Mouse (Mus musculus): ENCODE measurements at regions not wholly inside any gene's neighbourhood (a gene's known extent, or its start where the extent isn't known, plus 50 kb on each side); places are given as distances from the start of the nearest gene placed in this dataset.

DNA sequence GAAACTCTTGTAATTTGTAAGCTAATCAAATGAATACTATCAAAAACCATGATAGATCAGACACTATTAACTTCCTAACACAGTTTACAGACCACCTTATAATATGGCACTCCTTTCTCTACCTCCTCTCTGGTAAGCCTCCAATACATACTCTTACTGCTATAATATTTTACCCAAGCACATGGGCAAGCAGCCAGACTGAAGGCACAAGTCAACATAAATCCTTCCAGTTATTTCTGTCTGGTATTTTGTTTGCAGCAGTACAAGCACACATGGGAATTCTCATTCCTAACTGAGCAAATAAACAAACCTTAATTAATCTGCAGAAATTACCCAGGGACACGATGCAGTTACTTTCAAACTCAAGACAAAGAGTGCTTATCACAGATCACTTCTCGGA is 210.7 kb upstream of the Zc3h12c start:
- DNase-seq (ENCODE audit: extremely low spot score, low spot score) = no peak

DNA sequence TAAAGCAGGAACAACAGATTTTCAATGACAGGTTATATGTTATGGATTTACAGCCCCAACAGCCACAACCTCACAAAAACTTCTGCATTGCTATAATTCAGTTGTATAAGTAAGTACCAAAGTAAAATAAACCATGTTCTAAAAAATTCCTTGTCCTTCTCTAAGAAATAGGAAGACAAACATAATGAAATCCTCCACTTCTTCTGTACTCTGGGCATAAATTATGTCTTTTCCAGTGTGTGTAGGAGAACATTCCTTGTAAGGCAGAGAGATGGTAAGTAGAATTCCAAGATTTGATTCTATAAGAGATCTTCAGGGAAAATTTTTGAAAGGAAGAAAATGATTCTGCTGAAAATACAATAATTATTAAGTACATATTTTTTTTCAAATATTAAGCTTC is 209.4 kb upstream of the Zc3h12c start:
- no peak for DNase-seq (ENCODE audit: extremely low spot score, low spot score)

DNA sequence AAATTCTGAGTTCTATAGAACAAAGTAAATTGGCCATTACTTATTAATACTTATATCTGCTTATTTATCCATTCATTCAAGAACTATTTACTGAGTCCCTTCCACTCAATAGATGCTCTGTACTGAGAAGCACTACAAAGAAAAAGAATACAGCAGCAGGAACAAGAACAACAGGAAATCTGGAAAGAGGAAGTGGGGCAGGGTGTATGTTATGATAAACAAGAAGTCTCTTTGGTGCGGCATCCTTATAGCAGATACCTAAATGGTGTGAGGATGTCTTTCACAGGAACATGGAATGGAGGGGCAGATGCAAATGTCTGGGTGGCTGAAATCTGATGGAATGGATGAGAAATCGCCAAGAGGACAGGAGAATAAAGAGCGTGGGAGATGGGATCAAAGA is 208.5 kb upstream of the Zc3h12c start:
- DNase-seq (ENCODE audit: extremely low spot score, low spot score) = no peak

DNA sequence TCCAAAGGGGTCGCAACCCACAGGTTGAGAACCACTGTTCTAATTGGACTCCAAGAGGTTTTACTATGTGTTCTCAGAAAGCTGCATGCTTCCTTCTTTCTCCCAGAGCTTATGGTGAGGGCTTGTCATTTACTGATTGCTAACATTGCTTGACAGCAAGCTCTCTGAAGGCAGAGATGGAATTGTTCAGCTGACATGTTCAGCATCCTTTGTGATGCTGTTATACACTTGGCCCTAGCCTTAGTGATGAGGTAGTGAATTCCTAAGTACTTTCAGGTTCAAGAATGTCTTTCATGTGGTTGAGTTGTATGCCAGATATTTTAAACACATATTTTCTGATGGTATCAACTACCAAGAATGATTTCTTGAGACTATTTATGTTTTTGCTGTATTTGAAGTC is 202.9 kb upstream of the Zc3h12c start:
- no peak for DNase-seq (ENCODE audit: extremely low spot score, low spot score)

DNA sequence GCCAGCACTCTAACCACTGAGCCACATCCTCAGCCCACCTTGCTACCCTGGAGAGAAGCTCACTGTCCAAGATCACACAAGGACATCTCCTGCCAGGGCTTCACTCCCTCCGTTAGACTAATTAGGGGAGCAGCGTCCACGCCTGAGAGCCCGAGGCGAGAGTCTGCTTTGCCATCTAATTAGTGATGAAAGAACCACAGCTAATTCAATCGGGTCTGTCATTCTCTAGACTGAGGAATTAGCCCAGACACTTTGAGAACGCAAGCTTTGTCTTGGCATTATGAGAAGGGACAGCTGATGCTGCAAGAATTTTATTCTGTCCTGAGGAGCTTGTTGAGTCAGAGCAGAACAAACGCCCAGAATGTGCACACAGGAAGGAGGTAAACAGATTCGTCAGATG is 200.5 kb upstream of the Zc3h12c start:
- no peak for DNase-seq (ENCODE audit: extremely low spot score, low spot score)

DNA sequence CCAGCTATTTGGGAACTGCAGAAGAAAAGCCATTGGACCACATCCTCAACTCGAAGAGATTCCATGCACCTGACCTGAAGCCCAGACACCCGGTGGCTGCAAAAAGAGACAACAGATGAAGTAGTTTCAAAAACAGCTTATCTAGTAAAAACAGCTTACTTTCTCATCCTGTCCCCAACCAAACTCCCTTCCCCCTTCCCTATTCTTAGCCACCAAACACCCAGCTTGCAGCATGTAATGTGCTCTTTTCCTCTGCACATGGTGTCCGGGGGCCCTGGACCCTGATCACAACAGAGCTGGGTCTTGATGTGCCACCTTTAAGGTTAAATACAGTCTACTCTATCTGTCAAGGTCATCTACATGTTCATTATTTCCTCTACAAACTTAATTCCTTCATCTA is 199.7 kb upstream of the Zc3h12c start:
- no peak for DNase-seq (ENCODE audit: extremely low spot score, low spot score)

DNA sequence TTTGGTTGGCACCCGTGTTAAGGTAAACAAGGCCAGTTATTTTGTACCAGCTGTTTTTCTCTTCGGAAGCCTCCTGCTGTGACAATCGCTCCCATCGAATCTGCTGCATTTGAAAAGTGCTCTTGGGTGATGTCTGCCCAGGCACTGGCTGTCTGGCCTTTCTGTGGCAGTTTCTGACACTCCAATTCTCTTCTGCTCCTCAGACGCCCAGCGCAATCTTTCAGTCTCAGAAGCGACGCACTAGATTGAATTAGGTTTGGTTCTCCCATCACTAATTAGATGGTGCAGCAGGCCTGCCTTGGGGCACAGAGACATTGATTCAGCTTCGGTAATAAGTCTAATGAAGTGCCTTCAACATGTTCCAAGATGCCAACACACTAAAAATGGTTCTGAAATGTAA is 197.7 kb upstream of the Zc3h12c start:
- DNase-seq (ENCODE audit: extremely low spot score, low spot score) = no peak

DNA sequence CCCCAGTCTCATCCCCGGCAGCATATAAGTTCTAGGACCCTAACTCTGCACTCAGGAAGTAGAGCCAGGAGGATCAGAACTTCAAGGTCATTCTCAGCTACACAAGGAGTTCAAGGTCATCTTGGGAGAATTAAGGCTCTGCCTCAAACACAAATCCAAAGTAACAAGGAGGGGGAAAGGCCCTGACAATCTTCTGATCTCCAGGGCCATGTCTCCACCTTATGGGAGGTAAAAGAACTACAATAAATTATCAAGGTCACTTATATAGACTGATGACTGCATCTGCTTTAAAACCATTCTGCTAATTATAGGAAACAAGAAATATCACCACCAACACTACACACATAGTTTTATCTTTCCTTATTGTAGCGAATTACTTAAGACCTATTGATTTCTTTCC is 193.2 kb upstream of the Zc3h12c start:
- no peak for DNase-seq (ENCODE audit: extremely low spot score, low spot score)

DNA sequence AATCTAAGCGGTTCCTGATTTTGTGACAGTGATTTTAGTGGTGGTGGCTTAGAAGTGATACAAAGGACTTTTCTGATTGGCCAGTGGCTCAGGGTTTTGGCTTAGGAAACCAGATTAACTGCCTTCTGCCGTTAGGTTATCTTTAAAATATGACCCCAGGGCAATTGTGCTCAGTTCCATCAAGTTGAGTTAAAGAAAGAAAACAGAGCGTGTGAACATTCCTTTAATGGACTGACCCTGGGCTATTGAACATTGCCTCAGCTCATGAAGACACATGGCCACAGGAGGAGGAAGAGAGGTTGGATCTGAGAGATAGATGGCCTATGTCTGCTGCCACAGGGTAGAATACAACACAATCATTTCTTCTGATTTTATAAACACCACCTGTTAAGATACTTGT is 191.0 kb upstream of the Zc3h12c start:
- DNase-seq (ENCODE audit: extremely low spot score, low spot score) = no peak

DNA sequence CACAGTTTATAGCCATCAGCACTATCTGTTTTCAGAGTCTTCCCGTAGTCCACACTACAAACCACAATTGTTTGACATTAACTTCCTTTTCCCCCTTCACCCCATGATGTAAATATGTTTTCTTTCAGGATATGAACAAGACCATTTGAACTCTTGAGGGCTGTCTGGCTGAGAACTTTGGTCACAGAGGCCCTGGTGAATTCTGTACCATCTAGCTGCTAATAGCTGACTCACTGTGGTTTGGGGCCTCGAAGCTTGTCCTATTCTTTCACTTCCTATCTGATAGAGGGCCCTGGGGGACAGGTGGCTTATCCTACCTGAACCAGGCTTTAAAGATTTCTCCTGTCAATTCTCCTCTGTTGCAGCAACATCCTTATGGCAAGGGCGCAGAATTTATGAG is 188.2 kb upstream of the Zc3h12c start:
- no peak for DNase-seq (ENCODE audit: extremely low spot score, low spot score)

DNA sequence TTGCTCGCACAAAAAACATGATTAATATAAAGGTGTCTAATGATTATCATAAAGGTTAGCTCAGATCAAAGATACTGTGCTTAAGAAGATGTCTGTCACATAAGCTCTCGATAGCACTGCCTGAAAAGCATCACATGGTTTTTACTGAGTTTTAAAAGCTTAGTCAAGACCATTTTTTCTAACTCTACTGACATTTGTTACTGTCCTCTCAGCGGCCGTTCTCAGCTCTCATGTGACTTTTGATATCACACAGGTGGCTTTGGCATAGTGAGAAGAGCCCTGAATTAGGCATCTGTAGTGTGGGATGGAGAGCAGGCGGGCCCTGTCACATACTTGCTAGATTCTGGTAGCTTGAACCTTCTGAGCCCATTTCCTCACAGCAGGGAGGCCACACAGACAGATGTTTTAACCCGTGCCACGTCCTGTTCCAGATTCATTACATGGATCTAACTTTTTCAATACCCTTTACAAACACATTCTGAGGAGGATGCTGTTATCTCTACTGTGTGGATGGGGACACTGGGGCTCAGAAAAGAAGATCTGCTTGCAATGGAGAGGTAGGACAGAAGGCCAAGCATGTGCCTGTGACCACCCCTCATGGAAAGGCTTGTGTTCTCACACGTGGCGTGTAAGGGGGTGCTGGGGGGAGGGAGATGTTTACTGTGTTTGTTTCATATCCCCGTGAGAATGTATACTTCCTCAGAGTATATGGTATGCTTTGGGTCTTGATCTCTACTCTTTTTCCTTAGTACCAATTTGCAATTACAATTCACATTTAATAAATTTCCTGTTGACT is 187.0 kb upstream of the Zc3h12c start:
- no peak for DNase-seq (ENCODE audit: extremely low spot score, low spot score)

DNA sequence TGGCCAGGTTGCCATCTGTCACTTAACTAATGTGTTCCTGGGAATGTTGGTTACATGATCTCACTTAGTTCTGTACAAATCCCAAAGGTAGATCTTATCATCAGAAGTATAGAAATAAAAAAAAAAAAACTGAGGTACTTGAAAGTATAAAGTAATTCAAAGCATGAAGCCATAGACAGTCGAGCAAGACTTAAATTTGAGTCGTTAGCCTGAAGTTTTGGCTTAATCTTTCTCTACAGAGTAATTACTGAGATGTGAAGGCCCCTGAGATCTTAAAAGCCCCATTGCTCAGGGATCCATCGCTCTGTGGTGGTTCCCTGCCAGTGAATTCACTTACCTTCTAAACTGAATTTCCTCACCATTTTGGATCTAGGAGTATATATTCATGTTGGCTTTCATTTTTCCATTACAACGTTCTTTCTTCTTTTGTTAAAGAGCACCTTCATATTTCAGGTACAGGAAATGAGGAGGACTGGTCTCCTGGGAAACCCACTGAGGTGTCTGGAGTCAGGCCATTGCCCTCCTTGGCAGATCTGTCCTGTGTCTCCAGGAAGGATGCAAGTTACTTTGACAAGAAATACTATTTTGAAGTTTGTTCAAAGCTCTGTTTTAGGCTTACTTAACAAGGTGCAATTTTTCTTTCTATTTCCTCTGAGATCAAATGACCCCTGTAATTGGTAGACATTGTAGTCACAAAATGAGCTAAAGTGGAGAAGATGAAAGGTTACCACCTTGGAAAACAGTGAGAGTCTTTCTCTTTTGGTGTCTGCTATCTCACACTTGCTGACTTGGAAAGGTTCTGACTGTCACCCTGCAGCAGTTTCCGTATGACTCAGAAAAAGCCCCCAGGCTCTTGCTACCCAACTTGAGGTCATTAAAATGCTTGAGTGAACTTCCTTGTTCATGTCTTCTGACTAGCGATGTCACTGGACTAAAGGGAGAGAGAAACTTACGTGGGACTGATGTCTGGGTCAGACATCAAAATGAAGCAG is 180.5 kb upstream of the Zc3h12c start:
- DNase-seq (ENCODE audit: extremely low spot score, low spot score) = no peak

DNA sequence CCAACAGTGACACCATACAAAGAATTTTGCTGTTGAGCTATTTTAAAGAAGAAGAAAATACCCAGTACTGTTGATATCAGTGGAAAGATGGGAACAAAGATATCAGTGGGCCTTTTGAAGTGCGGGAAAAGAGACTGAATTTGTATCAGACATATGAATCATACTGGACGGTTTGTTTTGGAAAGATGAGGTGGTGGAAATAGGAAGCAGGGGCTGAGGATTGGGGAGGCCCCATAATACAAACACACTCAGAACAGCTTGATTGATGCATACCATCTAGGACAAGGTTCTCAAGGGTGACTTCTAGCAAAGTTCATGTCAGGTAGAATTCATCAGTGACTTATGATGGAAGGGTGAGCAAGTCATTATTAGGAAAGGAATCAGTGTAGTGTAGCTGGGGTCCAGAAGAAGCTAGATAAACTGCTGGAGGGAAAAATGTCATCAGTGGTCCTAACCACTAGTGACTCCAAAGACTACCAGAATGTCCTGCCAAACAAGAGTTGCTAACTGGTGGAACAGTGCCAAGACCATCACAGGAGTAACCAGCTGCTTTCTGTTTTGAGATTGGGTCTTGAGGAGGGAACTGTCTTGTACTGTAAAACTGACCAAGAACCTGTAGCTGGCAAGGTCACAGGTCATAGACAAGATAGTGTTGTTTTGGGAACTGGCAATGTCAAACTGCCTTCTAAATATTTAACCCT is 176.0 kb upstream of the Zc3h12c start:
- no peak for DNase-seq (ENCODE audit: extremely low spot score, low spot score)

DNA sequence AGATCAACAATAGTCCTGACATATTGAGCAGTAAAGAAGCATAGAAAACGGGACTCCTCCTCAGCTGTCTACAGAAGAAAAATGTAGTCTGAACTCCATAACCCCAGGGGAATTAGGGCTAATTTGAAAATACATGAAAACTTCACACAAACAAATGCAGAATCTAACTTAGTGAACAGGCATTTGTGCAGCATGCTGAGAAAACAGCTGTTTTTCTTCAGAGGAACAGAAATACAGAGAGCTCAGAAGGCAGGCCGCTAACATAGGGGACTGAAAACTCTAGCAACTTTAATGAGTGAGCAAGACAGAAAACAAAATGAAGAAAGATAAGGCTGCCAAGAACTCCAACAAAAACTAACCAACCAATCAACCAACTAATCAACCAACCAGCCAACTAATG is 172.7 kb upstream of the Zc3h12c start:
- DNase-seq (ENCODE audit: extremely low spot score, low spot score) = no peak

DNA sequence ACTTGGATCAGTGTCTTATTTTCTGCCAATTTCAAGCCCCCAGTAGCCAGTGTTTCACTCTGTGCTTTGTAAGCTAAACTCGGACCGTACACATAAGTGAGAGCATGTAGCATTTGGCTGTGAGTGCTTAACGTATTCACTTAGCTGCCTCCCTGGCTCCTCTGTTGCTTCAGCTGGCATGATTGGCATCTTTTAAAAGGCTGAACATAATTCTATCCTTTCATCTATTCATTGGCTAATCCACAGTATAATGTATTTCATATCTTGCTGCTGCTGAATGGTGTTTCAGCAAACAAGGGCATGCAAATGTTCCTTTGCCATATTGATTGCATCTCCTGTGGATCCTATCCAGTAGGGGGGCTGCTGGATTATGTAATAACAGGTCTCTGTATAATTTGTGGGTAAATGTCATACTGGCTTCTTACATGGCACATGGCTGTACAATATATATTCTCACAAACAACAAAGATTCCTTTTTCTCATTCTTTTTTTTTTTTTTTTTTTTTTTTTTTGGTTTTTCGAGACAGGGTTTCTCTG is 169.5 kb upstream of the Zc3h12c start:
- no peak for DNase-seq (ENCODE audit: extremely low spot score, low spot score)

DNA sequence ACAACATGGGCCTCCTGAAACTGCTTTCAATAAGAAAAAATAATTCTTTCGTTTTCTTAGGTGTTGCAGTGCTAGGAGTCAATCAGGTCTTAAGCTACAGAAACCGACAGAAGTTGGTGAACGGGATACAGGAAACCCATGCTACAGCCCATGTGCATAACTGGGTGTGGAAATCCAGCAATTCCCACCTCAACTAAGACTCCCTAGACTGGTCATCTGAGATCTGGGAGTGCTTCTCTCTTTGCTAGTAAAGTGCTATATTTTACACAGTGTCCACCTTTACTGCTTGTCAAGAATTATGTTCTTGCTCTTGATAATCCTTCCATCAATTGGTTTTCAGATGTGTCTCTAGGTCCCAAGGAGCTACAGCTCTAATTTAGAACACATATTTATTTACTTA is 166.4 kb upstream of the Zc3h12c start:
- DNase-seq (ENCODE audit: extremely low spot score, low spot score) = no peak

DNA sequence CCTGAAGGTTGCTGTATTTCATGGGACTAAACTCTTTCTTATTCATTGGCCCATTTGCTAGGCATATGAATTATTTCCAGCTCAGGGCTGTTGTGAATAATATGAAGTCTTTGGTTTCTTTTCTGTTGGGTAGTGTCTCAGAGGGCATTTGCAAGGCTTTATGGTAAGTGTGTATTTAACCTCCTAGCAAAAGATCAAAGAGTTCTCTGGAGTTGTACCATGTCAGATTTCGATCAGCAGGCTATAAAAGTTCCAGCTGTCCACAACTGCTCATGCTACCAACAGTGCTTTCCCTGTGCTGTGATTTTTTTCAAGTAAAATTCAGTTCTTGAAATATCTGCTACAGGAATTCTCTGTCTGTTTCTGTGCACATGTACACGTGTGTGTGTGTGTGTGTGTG is 165.5 kb upstream of the Zc3h12c start:
- no peak for DNase-seq (ENCODE audit: extremely low spot score, low spot score)

DNA sequence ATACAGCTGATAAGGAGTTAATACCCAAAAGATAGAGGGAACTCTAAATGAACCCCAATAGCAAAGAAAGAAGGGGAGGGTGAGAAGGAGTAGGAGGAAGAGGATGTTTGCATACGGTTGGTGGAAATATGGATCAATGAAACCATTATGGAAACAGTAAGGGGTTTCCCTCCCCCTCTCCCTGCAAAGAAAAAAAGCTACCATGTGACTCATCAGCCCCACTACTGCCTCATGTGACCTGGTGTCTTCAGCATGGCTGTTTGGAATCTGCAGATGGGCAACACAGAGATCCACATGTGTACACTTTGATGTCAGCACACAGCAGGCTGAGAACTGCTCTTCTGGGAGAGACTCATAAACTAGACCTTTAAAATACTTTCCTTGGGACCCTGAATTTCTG is 163.4 kb upstream of the Zc3h12c start:
- no peak for DNase-seq (ENCODE audit: extremely low spot score, low spot score)

DNA sequence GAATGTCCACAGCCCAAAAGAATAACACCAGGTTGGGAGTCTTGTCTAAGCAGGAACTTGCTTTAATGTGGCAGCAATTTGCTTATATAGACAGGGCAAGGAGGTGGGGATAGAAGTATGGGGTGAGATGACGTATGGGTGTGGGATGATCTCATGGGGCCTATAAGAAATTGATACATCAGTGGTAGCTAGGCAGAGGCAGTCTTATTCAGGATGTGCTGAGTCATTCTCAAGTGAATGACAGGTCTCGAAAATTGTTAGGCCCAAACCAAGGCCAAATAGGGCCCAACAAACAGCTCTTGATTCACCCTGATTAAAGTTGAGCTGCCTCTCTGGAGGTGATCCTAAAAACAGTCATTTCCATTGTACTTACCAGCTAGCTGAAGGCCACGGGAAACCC is 162.3 kb upstream of the Zc3h12c start:
- no peak for DNase-seq (ENCODE audit: extremely low spot score, low spot score)

DNA sequence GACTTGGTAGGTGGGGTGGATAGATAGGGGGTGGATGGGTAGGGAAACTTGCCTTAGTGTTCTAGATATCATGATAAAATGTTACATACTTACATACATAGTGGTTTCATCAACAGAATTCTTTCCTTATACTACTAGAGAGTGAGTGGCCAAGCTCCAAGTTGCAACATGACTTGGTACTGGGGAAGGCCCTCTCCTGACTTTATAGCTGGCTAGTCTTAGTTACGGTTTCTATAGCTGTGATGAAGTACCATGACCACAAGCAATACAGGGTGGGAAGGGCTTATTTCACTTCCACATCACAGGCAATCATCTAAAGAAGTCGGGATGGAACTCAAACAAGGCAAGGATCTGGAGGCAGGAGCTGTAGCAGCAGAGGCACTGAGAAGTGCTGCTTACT is 156.0 kb upstream of the Zc3h12c start:
- no peak for DNase-seq (ENCODE audit: extremely low spot score, low spot score)

DNA sequence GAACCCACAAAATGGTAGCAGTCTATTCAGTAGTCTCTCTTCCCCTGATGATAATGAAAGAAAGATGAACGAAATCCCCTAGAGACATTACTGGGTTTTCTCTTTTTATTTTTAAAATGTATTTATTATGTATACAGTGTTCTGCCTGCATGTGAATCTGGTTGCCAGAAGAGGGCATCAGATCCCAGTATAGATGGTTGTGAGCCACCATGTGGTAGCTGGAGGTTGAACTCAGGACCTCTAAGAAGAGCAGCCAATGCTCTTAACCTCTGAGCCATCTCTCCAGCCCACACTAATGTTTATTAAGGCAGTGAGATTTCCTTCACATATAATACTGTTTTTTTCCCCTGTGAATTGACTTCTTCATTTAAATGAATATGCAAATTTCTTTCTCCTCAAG is 155.4 kb upstream of the Zc3h12c start:
- no peak for DNase-seq (ENCODE audit: extremely low spot score, low spot score)

DNA sequence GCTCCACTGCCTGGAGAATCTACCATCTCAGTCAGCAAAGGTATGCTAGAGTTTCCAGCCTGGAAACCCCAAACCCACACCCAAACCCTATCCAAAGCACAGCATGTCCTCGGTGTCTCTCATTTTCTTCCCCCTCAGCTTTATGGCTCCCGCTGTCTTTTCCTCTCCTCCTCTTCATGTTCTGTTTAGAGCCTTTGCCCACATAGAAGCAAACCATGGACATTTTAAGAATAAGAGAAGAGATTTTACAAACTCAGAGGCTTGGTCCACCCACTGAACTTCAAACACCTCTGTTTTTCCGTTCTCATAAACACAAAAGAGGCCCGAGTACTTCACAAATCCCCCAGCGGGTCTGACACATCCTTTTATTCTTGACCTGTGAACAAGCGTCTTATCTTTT is 154.9 kb upstream of the Zc3h12c start:
- no peak for DNase-seq (ENCODE audit: extremely low spot score, low spot score)

All from neural tube, embryonic 10.5 days (tissue).